Mouse (Mus musculus): ENCODE measurements at regions not wholly inside any gene's neighbourhood (a gene's known extent, or its start where the extent isn't known, plus 50 kb on each side); places are given as distances from the start of the nearest gene placed in this dataset.
"Not testable (repeated sequence)": the region's sequence is repeated elsewhere in the genome, so short reads cannot be mapped to it uniquely, and the experiment has no call there.

GRCm38 (mm10) chr3:58281291-58281690 is 133.2 kb upstream of the Tsc22d2 start:
- Histone ChIP-seq H3K4me1 (ENCODE audit: control insufficient read depth, insufficient read depth, low read length) (no peaks in the 10 kb centered on the region), H3K27ac (ENCODE audit: low read length) (no peak overlapping the region), H3K36me3 (ENCODE audit: control insufficient read depth, insufficient read depth, low read length) (no peaks in the 10 kb centered on the region), H3K27me3 (ENCODE audit: control insufficient read depth, insufficient read depth, low read depth, low read length) (no peaks in the 10 kb centered on the region), H3K9me3 (replicated peaks; ENCODE audit: control insufficient read depth, low read length, poor library complexity, severe bottlenecking) (no peaks in the 10 kb centered on the region), H3K9ac (ENCODE audit: low read depth, low read length) (no peak overlapping the region), H3K4me3 (ENCODE audit: low read depth, low read length) (no peak overlapping the region), H3K4me2 (ENCODE audit: low read length) (no peak overlapping the region)
- WGBS = 89% methylated on average over 6 of the region's 6 CpGs
- ATAC-seq = no peak

GRCm38 (mm10) chr3:58284371-58284770 is 130.1 kb upstream of the Tsc22d2 start:
- H3K9me3 ChIP-seq (replicated peaks; ENCODE audit: control insufficient read depth, low read length, poor library complexity, severe bottlenecking); H3K4me3 ChIP-seq (ENCODE audit: low read depth, low read length); H3K9ac ChIP-seq (ENCODE audit: low read depth, low read length); H3K27ac ChIP-seq (ENCODE audit: low read length); H3K4me1 ChIP-seq (ENCODE audit: control insufficient read depth, insufficient read depth, low read length); H3K36me3 ChIP-seq (ENCODE audit: control insufficient read depth, insufficient read depth, low read length); H3K4me2 ChIP-seq (ENCODE audit: low read length); ATAC-seq; H3K27me3 ChIP-seq (ENCODE audit: control insufficient read depth, insufficient read depth, low read depth, low read length): not testable (repeated sequence)
- 58% methylated on average over 1 of the region's 1 CpGs for WGBS

GRCm38 (mm10) chr3:58295810-58296209 is 118.7 kb upstream of the Tsc22d2 start:
- no peak overlapping the region for H3K9ac ChIP-seq (ENCODE audit: low read depth, low read length)
- H3K36me3 ChIP-seq (ENCODE audit: control insufficient read depth, insufficient read depth, low read length) = no peaks in the 10 kb centered on the region
- H3K4me2 ChIP-seq (ENCODE audit: low read length) = no peak overlapping the region
- no peak overlapping the region for H3K27ac ChIP-seq (ENCODE audit: low read length)
- peaks cover 2% of the 10 kb centered on the region; the same call in 1 of the 2 replicates for H3K4me1 ChIP-seq (ENCODE audit: control insufficient read depth, insufficient read depth, low read length)
- no peak for ATAC-seq
- H3K9me3 ChIP-seq (replicated peaks; ENCODE audit: control insufficient read depth, low read length, poor library complexity, severe bottlenecking) = no peaks in the 10 kb centered on the region
- 83% methylated on average over 5 of the region's 5 CpGs for WGBS
- no peak overlapping the region for H3K4me3 ChIP-seq (ENCODE audit: low read depth, low read length)
- no peaks in the 10 kb centered on the region for H3K27me3 ChIP-seq (ENCODE audit: control insufficient read depth, insufficient read depth, low read depth, low read length)

- no peak for ATAC-seq
- H3K4me3 ChIP-seq (ENCODE audit: low read depth, low read length) = no peak overlapping the region
- WGBS = 79% methylated on average over 2 of the region's 2 CpGs
These were observed 114.3 kb upstream of the Tsc22d2 start for GRCm38 (mm10) chr3:58300213-58300612.

GRCm38 (mm10) chr3:58300801-58301485 is 113.6 kb upstream of the Tsc22d2 start:
- no peaks in the 10 kb centered on the region for H3K9me3 ChIP-seq (replicated peaks; ENCODE audit: control insufficient read depth, low read length, poor library complexity, severe bottlenecking)
- 45% methylated on average over 5 of the region's 5 CpGs for WGBS
- no peak for ATAC-seq
- H3K27ac ChIP-seq (ENCODE audit: low read length) = no peak overlapping the region
- H3K27me3 ChIP-seq (ENCODE audit: control insufficient read depth, insufficient read depth, low read depth, low read length) = no peaks in the 10 kb centered on the region
- H3K4me1 ChIP-seq (ENCODE audit: control insufficient read depth, insufficient read depth, low read length) = peaks cover 8% of the 10 kb centered on the region
- no peak overlapping the region for H3K9ac ChIP-seq (ENCODE audit: low read depth, low read length)
- H3K36me3 ChIP-seq (ENCODE audit: control insufficient read depth, insufficient read depth, low read length) = no peaks in the 10 kb centered on the region
- H3K4me3 ChIP-seq (ENCODE audit: low read depth, low read length) = no peak overlapping the region
- H3K4me2 ChIP-seq (ENCODE audit: low read length) = no peak overlapping the region

More at GRCm38 (mm10) chr3:58300213-58300612, 114.3 kb upstream of the Tsc22d2 start:
- Histone ChIP-seq H3K27me3 (ENCODE audit: control insufficient read depth, insufficient read depth, low read depth, low read length) (no peaks in the 10 kb centered on the region), H3K27ac (ENCODE audit: low read length) (no peak overlapping the region), H3K9ac (ENCODE audit: low read depth, low read length) (no peak overlapping the region), H3K4me1 (ENCODE audit: control insufficient read depth, insufficient read depth, low read length) (peaks cover 8% of the 10 kb centered on the region), H3K4me2 (ENCODE audit: low read length) (no peak overlapping the region), H3K9me3 (replicated peaks; ENCODE audit: control insufficient read depth, low read length, poor library complexity, severe bottlenecking) (no peaks in the 10 kb centered on the region), H3K36me3 (ENCODE audit: control insufficient read depth, insufficient read depth, low read length) (no peaks in the 10 kb centered on the region)

- 92% methylated on average over 1 of the region's 1 CpGs for WGBS
- Histone ChIP-seq H3K4me3 (ENCODE audit: low read depth, low read length) (no peak overlapping the region), H3K9ac (ENCODE audit: low read depth, low read length) (no peak overlapping the region), H3K9me3 (replicated peaks; ENCODE audit: control insufficient read depth, low read length, poor library complexity, severe bottlenecking) (no peaks in the 10 kb centered on the region), H3K36me3 (ENCODE audit: control insufficient read depth, insufficient read depth, low read length) (no peaks in the 10 kb centered on the region), H3K4me2 (ENCODE audit: low read length) (no peak overlapping the region), H3K27ac (ENCODE audit: low read length) (no peak overlapping the region), H3K27me3 (ENCODE audit: control insufficient read depth, insufficient read depth, low read depth, low read length) (no peaks in the 10 kb centered on the region), H3K4me1 (ENCODE audit: control insufficient read depth, insufficient read depth, low read length) (peaks cover 8% of the 10 kb centered on the region)
- no peak for ATAC-seq
These were observed 112.2 kb upstream of the Tsc22d2 start for GRCm38 (mm10) chr3:58302322-58302721.

- H3K9me3 ChIP-seq (replicated peaks; ENCODE audit: control insufficient read depth, low read length, poor library complexity, severe bottlenecking) = no peaks in the 10 kb centered on the region
- H3K9ac ChIP-seq (ENCODE audit: low read depth, low read length) = no peak overlapping the region
- 37% methylated on average over 3 of the region's 3 CpGs for WGBS
- no peak for ATAC-seq
- no peaks in the 10 kb centered on the region for H3K27me3 ChIP-seq (ENCODE audit: control insufficient read depth, insufficient read depth, low read depth, low read length)
- no peak overlapping the region for H3K4me2 ChIP-seq (ENCODE audit: low read length)
- peaks cover 8% of the 10 kb centered on the region for H3K4me1 ChIP-seq (ENCODE audit: control insufficient read depth, insufficient read depth, low read length)
- H3K4me3 ChIP-seq (ENCODE audit: low read depth, low read length) = no peak overlapping the region
- no peak overlapping the region for H3K27ac ChIP-seq (ENCODE audit: low read length)
- H3K36me3 ChIP-seq (ENCODE audit: control insufficient read depth, insufficient read depth, low read length) = no peaks in the 10 kb centered on the region
These were observed 110.8 kb upstream of the Tsc22d2 start for GRCm38 (mm10) chr3:58303746-58304145.

- ATAC-seq = no peak
- H3K27ac ChIP-seq (ENCODE audit: low read length) = no peak overlapping the region
- no peak overlapping the region for H3K9ac ChIP-seq (ENCODE audit: low read depth, low read length)
- no peaks in the 10 kb centered on the region for H3K27me3 ChIP-seq (ENCODE audit: control insufficient read depth, insufficient read depth, low read depth, low read length)
- H3K36me3 ChIP-seq (ENCODE audit: control insufficient read depth, insufficient read depth, low read length) = no peaks in the 10 kb centered on the region
- H3K4me2 ChIP-seq (ENCODE audit: low read length) = no peak overlapping the region
- H3K4me3 ChIP-seq (ENCODE audit: low read depth, low read length) = no peak overlapping the region
- no peaks in the 10 kb centered on the region for H3K9me3 ChIP-seq (replicated peaks; ENCODE audit: control insufficient read depth, low read length, poor library complexity, severe bottlenecking)
- H3K4me1 ChIP-seq (ENCODE audit: control insufficient read depth, insufficient read depth, low read length) = no peaks in the 10 kb centered on the region
- 88% methylated on average over 8 of the region's 8 CpGs for WGBS
These were observed 104.9 kb upstream of the Tsc22d2 start for GRCm38 (mm10) chr3:58309601-58310000.

GRCm38 (mm10) chr3:58310390-58310789 is 104.1 kb upstream of the Tsc22d2 start:
- H3K4me2 ChIP-seq (ENCODE audit: low read length) = no peak overlapping the region
- WGBS = 87% methylated on average over 4 of the region's 4 CpGs
- H3K36me3 ChIP-seq (ENCODE audit: control insufficient read depth, insufficient read depth, low read length) = no peaks in the 10 kb centered on the region

More at GRCm38 (mm10) chr3:58310390-58310789, 104.1 kb upstream of the Tsc22d2 start:
- no peak overlapping the region for H3K4me3 ChIP-seq (ENCODE audit: low read depth, low read length)
- H3K9me3 ChIP-seq (replicated peaks; ENCODE audit: control insufficient read depth, low read length, poor library complexity, severe bottlenecking) = no peaks in the 10 kb centered on the region
- no peak for ATAC-seq
- no peaks in the 10 kb centered on the region for H3K27me3 ChIP-seq (ENCODE audit: control insufficient read depth, insufficient read depth, low read depth, low read length)
- no peaks in the 10 kb centered on the region for H3K4me1 ChIP-seq (ENCODE audit: control insufficient read depth, insufficient read depth, low read length)
- no peak overlapping the region for H3K9ac ChIP-seq (ENCODE audit: low read depth, low read length)
- no peak overlapping the region for H3K27ac ChIP-seq (ENCODE audit: low read length)
